8 mouse cellular contexts compared by ENCODE assay signal in the genomic region with DNA sequence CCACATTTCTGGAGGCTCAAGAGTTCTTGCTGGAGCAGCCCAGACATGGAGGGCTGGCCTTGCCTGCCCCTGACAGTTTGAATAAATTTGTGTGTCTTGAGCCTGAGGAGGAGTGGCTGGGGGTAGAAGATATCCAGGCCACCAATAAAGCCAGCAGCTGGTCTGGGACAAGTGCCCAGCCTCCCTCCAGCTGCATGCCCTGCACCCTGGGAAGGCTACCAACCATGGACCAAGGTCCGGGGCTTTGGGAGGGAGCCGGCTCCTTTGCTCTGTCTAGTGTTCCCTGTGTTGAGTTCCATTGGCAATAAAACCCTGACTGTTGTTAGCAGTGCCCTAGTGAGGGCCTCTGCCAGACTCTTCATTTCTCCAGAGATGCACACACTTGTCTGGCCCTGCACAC. TPM values are rescaled to one million over a fixed set of nuclear protein-coding genes. Genes with fewer than 3 reads are reported as not detected.
DNase-seq lines count a peak whose midpoint lies in the region; ATAC-seq lines count a peak whose summit lies in the region.

No protein-coding gene starts in this region.

- H3K4me3 ChIP-seq in heart, embryonic 14.5 days (ENCODE audit: control insufficient read depth in 1 of 2, insufficient read depth in 1 of 2, low read depth in 1 of 2, low read length in 2 of 2), result no peak overlapping the region
- no peak overlapping the region for H3K4me3 ChIP-seq in stomach, embryonic 15.5 days (replicated peaks)

- no peak overlapping the region for H3K27ac ChIP-seq in heart, embryonic 14.5 days (replicated peaks in 1 of 2; ENCODE audit: control insufficient read depth in 1 of 2, insufficient read depth in 1 of 2, low read depth in 2 of 2, low read length in 2 of 2)
- H3K27ac ChIP-seq in stomach, embryonic 15.5 days, result peak overlapping the region; percentile 28

- peaks cover 57% of the 10 kb centered on the region for H3K36me3 ChIP-seq in heart, embryonic 14.5 days (ENCODE audit: control insufficient read depth, insufficient read depth, low read length)
- H3K36me3 ChIP-seq in stomach, embryonic 15.5 days, result peaks cover 23% of the 10 kb centered on the region

- no peaks in the 10 kb centered on the region for H3K9me3 ChIP-seq in heart, embryonic 14.5 days (ENCODE audit: control insufficient read depth, low read length)
- no peaks in the 10 kb centered on the region for H3K9me3 ChIP-seq in stomach, embryonic 15.5 days

- no peak overlapping the region for H3K4me2 ChIP-seq in heart, embryonic 14.5 days (ENCODE audit: low read length)
- H3K4me2 ChIP-seq in stomach, embryonic 15.5 days, result no peak overlapping the region

- ATAC-seq in heart, embryonic 14.5 days (ENCODE audit: insufficient number of reproducible peaks, insufficient read depth, low FRiP score, low read depth), result no peak
- no peak for ATAC-seq in stomach, embryonic 15.5 days (ENCODE audit: insufficient read depth, low FRiP score, low read depth)

- DNase-seq in layer of hippocampus, adult 11-12 months (ENCODE audit: low spot score), result peak; percentile 59
- no peak for DNase-seq in layer of hippocampus, adult 9-10 months (ENCODE audit: low spot score)
- DNase-seq in adrenal gland, postnatal 14 days, result peak; percentile 77
- peak; percentile 70 for DNase-seq in kidney, postnatal 10 days
- DNase-seq in thymus, postnatal 25 days, result no peak
- no peak for DNase-seq in testis, postnatal 10 days (ENCODE audit: low spot score)

- peak overlapping the region; percentile 2; the same call in 1 of the 2 replicates for H3K9ac ChIP-seq in heart, embryonic 14.5 days (ENCODE audit: low read length)
- no peak overlapping the region for H3K9ac ChIP-seq in stomach, embryonic 15.5 days

- H3K27me3 ChIP-seq in heart, embryonic 14.5 days (ENCODE audit: control insufficient read depth, insufficient read depth, low read length), result no peaks in the 10 kb centered on the region
- no peaks in the 10 kb centered on the region for H3K27me3 ChIP-seq in stomach, embryonic 15.5 days (replicated peaks)

- H3K4me1 ChIP-seq in heart, embryonic 14.5 days (ENCODE audit: control insufficient read depth in 2 of 2, insufficient read depth in 2 of 2, low read length in 2 of 2), result peaks cover 7 to 13% of the 10 kb centered on the region in 2 experiments; a peak in 3 of 4 replicates
- H3K4me1 ChIP-seq in stomach, embryonic 15.5 days, result peaks cover 7% of the 10 kb centered on the region; the same call in 1 of the 2 replicates

- 72% methylated on average over 2 of the region's 2 CpGs for WGBS in heart, embryonic 14.5 days
- 69% methylated on average over 2 of the region's 2 CpGs for WGBS in stomach, embryonic 15.5 days

RNA-seq across cellular contexts. Expression of a gene that starts 29.2 kb away (rescaled TPM):
- total RNA-seq in adrenal gland, postnatal 14 days (2021), result 65.2 and 85.1 TPM in 2 replicates
- 47.6 and 47.7 TPM in 2 replicates for polyA plus RNA-seq in heart, embryonic 14.5 days (2014; fragmentation: Nextera tagmentation; extraction: Ambion mirVana)
- 36.2 and 37.1 TPM in 2 replicates for polyA plus RNA-seq in stomach, embryonic 15.5 days (2015; fragmentation: Nextera tagmentation; extraction: Ambion mirVana)

RNA-seq across cellular contexts. Expression of a gene that starts 29.4 kb away (rescaled TPM):
- 18.0 and 26.6 TPM in 2 replicates for total RNA-seq in adrenal gland, postnatal 14 days (2021)
- 5.0 and 5.3 TPM in 2 replicates for polyA plus RNA-seq in heart, embryonic 14.5 days (2014; fragmentation: Nextera tagmentation; extraction: Ambion mirVana)
- polyA plus RNA-seq in stomach, embryonic 15.5 days (2015; fragmentation: Nextera tagmentation; extraction: Ambion mirVana), result 24.0 and 27.0 TPM in 2 replicates

Comparison
In these comparisons a context has a peak if more than half of its experiments do, and no peak if none do; other contexts are left out.
1. DNase-seq: peak in layer of hippocampus, adult 11-12 months (single experiment), adrenal gland, postnatal 14 days (single experiment) and kidney, postnatal 10 days (single experiment); none in layer of hippocampus, adult 9-10 months (single experiment), thymus, postnatal 25 days (single experiment) and testis, postnatal 10 days (single experiment).